Mouse (Mus musculus): ENCODE measurements around the gene 2310050C09Rik. TPM values are rescaled to one million over a fixed set of nuclear protein-coding genes. Genes with fewer than 3 reads are reported as not detected.

The 2310050C09Rik gene
- polyA plus RNA-seq (2014; fragmentation: Nextera tagmentation; extraction: Ambion mirVana) = not detected in 2 replicates

GRCm38 (mm10) chr3:92870116-92870515 is at the start of gene 2310050C09Rik:
TSS of gene 2310050C09Rik (minus strand) at chr3:92870216.
- Histone ChIP-seq H3K4me2 (ENCODE audit: low read length) (no peak within 1 kb of the TSS), H3K36me3 (ENCODE audit: control insufficient read depth, insufficient read depth, low read length) (no peaks in the 10 kb centered on the region), H3K4me1 (ENCODE audit: control insufficient read depth in 2 of 2, insufficient read depth in 2 of 2, low read length in 2 of 2) (no peaks in the 10 kb centered on the region), H3K9ac (ENCODE audit: low read length) (no peak within 1 kb of the TSS), H3K27ac (replicated peaks in 1 of 2; ENCODE audit: control insufficient read depth in 1 of 2, insufficient read depth in 1 of 2, low read depth in 2 of 2, low read length in 2 of 2) (no peak within 1 kb of the TSS), H3K9me3 (ENCODE audit: control insufficient read depth, low read length) (no peaks in the 10 kb centered on the region), H3K27me3 (ENCODE audit: control insufficient read depth, insufficient read depth, low read length) (no peaks in the 10 kb centered on the region), H3K4me3 (ENCODE audit: control insufficient read depth in 1 of 2, insufficient read depth in 1 of 2, low read depth in 1 of 2, low read length in 2 of 2) (no peak within 1 kb of the TSS)
- no peak for ATAC-seq (ENCODE audit: insufficient number of reproducible peaks, insufficient read depth, low FRiP score, low read depth)
- 72% methylated on average over 4 of the region's 4 CpGs for WGBS

GRCm38 (mm10) chr3:92907571-92907970 is 37.6 kb upstream of the 2310050C09Rik start:
- Histone ChIP-seq H3K36me3 (ENCODE audit: control insufficient read depth, insufficient read depth, low read length) (no peaks in the 10 kb centered on the region), H3K9ac (ENCODE audit: low read length) (no peak overlapping the region), H3K9me3 (ENCODE audit: control insufficient read depth, low read length) (no peaks in the 10 kb centered on the region), H3K4me2 (ENCODE audit: low read length) (no peak overlapping the region), H3K27me3 (ENCODE audit: control insufficient read depth, insufficient read depth, low read length) (no peaks in the 10 kb centered on the region), H3K4me3 (ENCODE audit: control insufficient read depth in 1 of 2, insufficient read depth in 1 of 2, low read depth in 1 of 2, low read length in 2 of 2) (no peak overlapping the region), H3K27ac (replicated peaks in 1 of 2; ENCODE audit: control insufficient read depth in 1 of 2, insufficient read depth in 1 of 2, low read depth in 2 of 2, low read length in 2 of 2) (no peak overlapping the region), H3K4me1 (ENCODE audit: control insufficient read depth in 2 of 2, insufficient read depth in 2 of 2, low read length in 2 of 2) (no peaks in the 10 kb centered on the region)
- 24% methylated on average over 4 of the region's 4 CpGs for WGBS
- no peak for ATAC-seq (ENCODE audit: insufficient number of reproducible peaks, insufficient read depth, low FRiP score, low read depth)

GRCm38 (mm10) chr3:92905182-92905581 is 35.2 kb upstream of the 2310050C09Rik start:
- Histone ChIP-seq H3K9me3 (ENCODE audit: control insufficient read depth, low read length) (no peaks in the 10 kb centered on the region), H3K4me2 (ENCODE audit: low read length) (no peak overlapping the region), H3K36me3 (ENCODE audit: control insufficient read depth, insufficient read depth, low read length) (no peaks in the 10 kb centered on the region), H3K9ac (ENCODE audit: low read length) (no peak overlapping the region), H3K27ac (replicated peaks in 1 of 2; ENCODE audit: control insufficient read depth in 1 of 2, insufficient read depth in 1 of 2, low read depth in 2 of 2, low read length in 2 of 2) (no peak overlapping the region), H3K4me1 (ENCODE audit: control insufficient read depth in 2 of 2, insufficient read depth in 2 of 2, low read length in 2 of 2) (no peaks in the 10 kb centered on the region), H3K27me3 (ENCODE audit: control insufficient read depth, insufficient read depth, low read length) (no peaks in the 10 kb centered on the region), H3K4me3 (ENCODE audit: control insufficient read depth in 1 of 2, insufficient read depth in 1 of 2, low read depth in 1 of 2, low read length in 2 of 2) (no peak overlapping the region)
- ATAC-seq (ENCODE audit: insufficient number of reproducible peaks, insufficient read depth, low FRiP score, low read depth) = no peak
- WGBS = 39% methylated on average over 3 of the region's 3 CpGs

GRCm38 (mm10) chr3:92903640-92904039 is 33.6 kb upstream of the 2310050C09Rik start:
- H3K9me3 ChIP-seq (ENCODE audit: control insufficient read depth, low read length) = no peaks in the 10 kb centered on the region
- no peak overlapping the region for H3K27ac ChIP-seq (replicated peaks in 1 of 2; ENCODE audit: control insufficient read depth in 1 of 2, insufficient read depth in 1 of 2, low read depth in 2 of 2, low read length in 2 of 2)
- no peak overlapping the region for H3K4me2 ChIP-seq (ENCODE audit: low read length)
- no peak overlapping the region for H3K9ac ChIP-seq (ENCODE audit: low read length)
- H3K27me3 ChIP-seq (ENCODE audit: control insufficient read depth, insufficient read depth, low read length) = no peaks in the 10 kb centered on the region
- no peaks in the 10 kb centered on the region for H3K4me1 ChIP-seq (ENCODE audit: control insufficient read depth in 2 of 2, insufficient read depth in 2 of 2, low read length in 2 of 2)
- no peaks in the 10 kb centered on the region for H3K36me3 ChIP-seq (ENCODE audit: control insufficient read depth, insufficient read depth, low read length)
- H3K4me3 ChIP-seq (ENCODE audit: control insufficient read depth in 1 of 2, insufficient read depth in 1 of 2, low read depth in 1 of 2, low read length in 2 of 2) = no peak overlapping the region
- no peak for ATAC-seq (ENCODE audit: insufficient number of reproducible peaks, insufficient read depth, low FRiP score, low read depth)
- WGBS = 21% methylated on average over 4 of the region's 4 CpGs

- 22% methylated on average over 3 of the region's 3 CpGs for WGBS
- no peak overlapping the region for H3K4me3 ChIP-seq (ENCODE audit: control insufficient read depth in 1 of 2, insufficient read depth in 1 of 2, low read depth in 1 of 2, low read length in 2 of 2)
- H3K27me3 ChIP-seq (ENCODE audit: control insufficient read depth, insufficient read depth, low read length) = no peaks in the 10 kb centered on the region
- H3K36me3 ChIP-seq (ENCODE audit: control insufficient read depth, insufficient read depth, low read length) = no peaks in the 10 kb centered on the region
- H3K9me3 ChIP-seq (ENCODE audit: control insufficient read depth, low read length) = no peaks in the 10 kb centered on the region
- no peak for ATAC-seq (ENCODE audit: insufficient number of reproducible peaks, insufficient read depth, low FRiP score, low read depth)
- H3K9ac ChIP-seq (ENCODE audit: low read length) = no peak overlapping the region
- H3K4me1 ChIP-seq (ENCODE audit: control insufficient read depth in 2 of 2, insufficient read depth in 2 of 2, low read length in 2 of 2) = no peaks in the 10 kb centered on the region
- no peak overlapping the region for H3K4me2 ChIP-seq (ENCODE audit: low read length)
- no peak overlapping the region for H3K27ac ChIP-seq (replicated peaks in 1 of 2; ENCODE audit: control insufficient read depth in 1 of 2, insufficient read depth in 1 of 2, low read depth in 2 of 2, low read length in 2 of 2)
These were observed 33.0 kb upstream of the 2310050C09Rik start for GRCm38 (mm10) chr3:92902992-92903391.

- no peak overlapping the region for H3K9ac ChIP-seq (ENCODE audit: low read length)
These were observed 24.5 kb upstream of the 2310050C09Rik start for GRCm38 (mm10) chr3:92894489-92894888.

GRCm38 (mm10) chr3:92894063-92894462 is 24.0 kb upstream of the 2310050C09Rik start:
- WGBS = 50% methylated on average over 3 of the region's 3 CpGs
- Histone ChIP-seq H3K4me2 (ENCODE audit: low read length) (no peak overlapping the region), H3K9me3 (ENCODE audit: control insufficient read depth, low read length) (no peaks in the 10 kb centered on the region), H3K27ac (replicated peaks in 1 of 2; ENCODE audit: control insufficient read depth in 1 of 2, insufficient read depth in 1 of 2, low read depth in 2 of 2, low read length in 2 of 2) (no peak overlapping the region), H3K4me3 (ENCODE audit: control insufficient read depth in 1 of 2, insufficient read depth in 1 of 2, low read depth in 1 of 2, low read length in 2 of 2) (no peak overlapping the region), H3K4me1 (ENCODE audit: control insufficient read depth in 2 of 2, insufficient read depth in 2 of 2, low read length in 2 of 2) (no peaks in the 10 kb centered on the region), H3K9ac (ENCODE audit: low read length) (no peak overlapping the region), H3K27me3 (ENCODE audit: control insufficient read depth, insufficient read depth, low read length) (no peaks in the 10 kb centered on the region), H3K36me3 (ENCODE audit: control insufficient read depth, insufficient read depth, low read length) (no peaks in the 10 kb centered on the region)
- ATAC-seq (ENCODE audit: insufficient number of reproducible peaks, insufficient read depth, low FRiP score, low read depth) = no peak

More at GRCm38 (mm10) chr3:92894489-92894888, 24.5 kb upstream of the 2310050C09Rik start:
- H3K27me3 ChIP-seq (ENCODE audit: control insufficient read depth, insufficient read depth, low read length) = no peaks in the 10 kb centered on the region
- H3K4me3 ChIP-seq (ENCODE audit: control insufficient read depth in 1 of 2, insufficient read depth in 1 of 2, low read depth in 1 of 2, low read length in 2 of 2) = no peak overlapping the region
- 39% methylated on average over 1 of the region's 1 CpGs for WGBS
- no peaks in the 10 kb centered on the region for H3K4me1 ChIP-seq (ENCODE audit: control insufficient read depth in 2 of 2, insufficient read depth in 2 of 2, low read length in 2 of 2)
- no peaks in the 10 kb centered on the region for H3K36me3 ChIP-seq (ENCODE audit: control insufficient read depth, insufficient read depth, low read length)
- no peaks in the 10 kb centered on the region for H3K9me3 ChIP-seq (ENCODE audit: control insufficient read depth, low read length)
- no peak overlapping the region for H3K4me2 ChIP-seq (ENCODE audit: low read length)
- H3K27ac ChIP-seq (replicated peaks in 1 of 2; ENCODE audit: control insufficient read depth in 1 of 2, insufficient read depth in 1 of 2, low read depth in 2 of 2, low read length in 2 of 2) = no peak overlapping the region
- ATAC-seq (ENCODE audit: insufficient number of reproducible peaks, insufficient read depth, low FRiP score, low read depth) = no peak

GRCm38 (mm10) chr3:92874180-92874579 is 4.2 kb upstream of the 2310050C09Rik start:
- Histone ChIP-seq H3K9me3 (ENCODE audit: control insufficient read depth, low read length) (no peaks in the 10 kb centered on the region), H3K9ac (ENCODE audit: low read length) (no peak overlapping the region), H3K4me2 (ENCODE audit: low read length) (no peak overlapping the region), H3K27me3 (ENCODE audit: control insufficient read depth, insufficient read depth, low read length) (no peaks in the 10 kb centered on the region), H3K4me3 (ENCODE audit: control insufficient read depth in 1 of 2, insufficient read depth in 1 of 2, low read depth in 1 of 2, low read length in 2 of 2) (no peak overlapping the region), H3K4me1 (ENCODE audit: control insufficient read depth in 2 of 2, insufficient read depth in 2 of 2, low read length in 2 of 2) (no peaks in the 10 kb centered on the region), H3K36me3 (ENCODE audit: control insufficient read depth, insufficient read depth, low read length) (no peaks in the 10 kb centered on the region), H3K27ac (replicated peaks in 1 of 2; ENCODE audit: control insufficient read depth in 1 of 2, insufficient read depth in 1 of 2, low read depth in 2 of 2, low read length in 2 of 2) (no peak overlapping the region)
- ATAC-seq (ENCODE audit: insufficient number of reproducible peaks, insufficient read depth, low FRiP score, low read depth) = no peak
- WGBS = 81% methylated on average over 3 of the region's 3 CpGs
